Mouse (Mus musculus): Measurements from ENCODE around the gene Tanc2.

Gene Tanc2

GRCm38 (mm10) chr11:105921275-105921674 lies 331.5 kb downstream of the Tanc2 start:
- no peak for TF ChIP-seq GATA4 (IDR thresholded peaks at IDR 0.05; ENCODE audit: insufficient replicate concordance, low read length)

DNA sequence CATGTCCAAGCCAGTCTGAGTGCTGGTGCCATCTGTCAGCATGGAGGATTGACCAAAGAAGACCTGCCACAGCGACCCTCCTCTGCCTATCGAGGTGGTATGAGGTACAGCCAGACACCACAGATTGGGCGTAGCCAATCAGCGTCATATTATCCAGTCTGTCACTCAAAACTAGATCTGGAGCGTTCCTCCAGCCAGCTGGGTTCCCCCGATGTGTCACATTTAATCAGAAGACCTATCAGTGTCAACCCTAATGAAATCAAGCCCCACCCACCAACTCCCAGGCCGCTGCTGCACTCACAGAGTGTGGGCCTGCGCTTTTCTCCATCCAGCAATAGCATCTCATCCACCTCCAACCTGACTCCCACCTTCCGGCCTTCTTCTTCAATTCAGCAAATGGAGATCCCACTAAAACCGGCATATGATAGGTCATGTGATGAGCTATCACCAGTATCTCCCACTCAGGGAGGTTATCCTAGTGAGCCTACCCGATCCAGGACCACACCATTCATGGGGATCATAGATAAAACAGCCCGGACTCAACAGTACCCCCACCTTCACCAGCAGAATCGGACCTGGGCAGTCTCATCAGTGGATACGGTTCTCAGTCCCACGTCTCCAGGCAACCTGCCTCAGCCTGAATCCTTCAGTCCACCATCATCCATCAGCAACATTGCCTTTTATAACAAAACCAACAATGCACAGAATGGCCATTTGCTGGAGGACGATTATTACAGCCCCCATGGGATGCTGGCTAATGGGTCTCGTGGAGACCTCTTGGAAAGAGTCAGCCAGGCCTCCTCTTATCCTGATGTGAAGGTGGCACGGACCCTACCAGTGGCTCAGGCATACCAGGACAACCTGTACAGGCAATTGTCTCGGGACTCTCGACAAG lies 333.2 kb downstream of the Tanc2 start:
- TF ChIP-seq GATA4 (IDR thresholded peaks at IDR 0.05; ENCODE audit: insufficient replicate concordance, low read length), result no peak

DNA sequence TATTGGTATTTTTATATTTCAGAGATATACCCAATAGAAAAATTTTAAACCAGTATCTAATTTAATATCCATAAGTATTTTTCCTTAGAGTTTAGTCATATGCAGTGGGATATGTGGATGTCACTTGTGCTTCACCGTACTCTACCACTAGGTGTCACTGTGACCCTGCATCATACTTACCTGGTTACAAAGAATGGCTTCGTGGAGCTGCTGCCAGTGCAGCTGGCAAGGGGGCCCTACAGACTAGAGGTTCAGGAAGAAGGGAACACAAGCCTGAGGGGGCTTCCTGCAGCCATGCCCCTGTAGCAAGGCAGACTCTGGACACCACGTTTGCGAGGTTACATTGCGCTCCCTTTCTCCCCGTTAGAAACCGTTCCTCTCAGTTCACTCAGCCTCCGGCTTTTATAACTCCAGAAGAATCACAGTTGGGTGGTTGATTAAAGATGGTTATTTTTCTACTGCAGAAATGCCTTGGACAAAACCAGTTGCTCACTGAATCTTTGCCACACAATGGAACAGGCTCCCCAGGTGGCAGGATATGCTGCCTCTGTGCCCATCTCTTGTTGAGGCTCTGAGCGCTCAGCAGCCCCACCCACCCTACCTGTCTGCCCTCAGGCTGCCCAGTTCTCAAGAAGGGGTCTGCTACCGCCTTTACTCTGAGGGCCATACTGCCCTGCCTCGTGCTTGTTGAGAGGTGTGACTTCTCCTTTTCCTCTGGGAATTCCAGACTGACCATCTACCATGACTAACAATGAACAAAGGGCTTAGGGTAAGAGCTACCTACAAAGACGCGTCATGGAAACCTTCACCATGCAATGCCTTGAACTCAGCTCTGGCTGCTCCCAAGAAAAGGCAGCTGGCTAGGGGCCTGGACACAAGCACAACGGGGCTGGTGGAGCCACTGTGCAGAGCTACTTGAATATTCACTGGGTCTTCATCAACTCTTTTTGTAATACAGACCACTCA lies 337.6 kb downstream of the Tanc2 start:
- TF ChIP-seq GATA4 (IDR thresholded peaks at IDR 0.05; ENCODE audit: insufficient replicate concordance, low read length), result no peak

DNA sequence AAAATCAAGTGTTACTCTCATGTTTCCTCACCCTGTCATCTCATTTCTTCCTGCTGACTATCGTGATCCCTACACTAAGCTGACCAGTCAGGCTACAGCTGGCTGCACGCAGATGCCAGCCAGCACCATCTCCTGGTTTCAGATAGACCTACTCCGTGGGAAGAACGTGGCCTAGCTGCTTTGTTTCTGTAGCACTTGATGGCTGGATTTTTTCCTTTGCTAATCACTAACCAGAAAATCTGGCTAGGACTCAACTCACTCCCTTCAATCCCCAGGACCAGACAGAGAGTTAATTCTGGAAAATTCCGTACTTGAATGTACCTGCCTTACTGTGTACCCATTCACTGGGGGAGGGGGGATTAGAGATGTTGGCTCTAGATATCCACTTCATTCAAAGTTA lies 338.4 kb downstream of the Tanc2 start:
- no peak for TF ChIP-seq GATA4 (IDR thresholded peaks at IDR 0.05; ENCODE audit: insufficient replicate concordance, low read length)

DNA sequence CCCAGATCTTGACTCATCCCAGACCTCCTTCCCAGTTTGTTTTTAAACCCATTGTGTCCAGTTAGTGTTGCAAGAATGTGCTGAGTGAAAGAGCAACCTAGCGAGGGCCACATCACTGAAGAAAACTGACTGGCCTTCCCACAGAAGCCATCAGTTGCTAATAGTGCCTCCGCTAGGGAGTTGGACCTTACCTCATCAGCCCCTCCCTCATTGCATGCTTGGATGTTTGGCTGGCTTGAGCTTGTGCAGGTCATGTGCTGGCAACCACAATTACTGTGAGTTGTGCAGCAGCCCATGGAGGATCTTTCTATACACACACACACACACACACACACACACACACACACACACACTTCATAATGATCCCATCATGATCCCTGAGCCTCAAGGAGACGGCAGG lies 341.6 kb downstream of the Tanc2 start:
- TF ChIP-seq GATA4 (IDR thresholded peaks at IDR 0.05; ENCODE audit: insufficient replicate concordance, low read length), result no peak

DNA sequence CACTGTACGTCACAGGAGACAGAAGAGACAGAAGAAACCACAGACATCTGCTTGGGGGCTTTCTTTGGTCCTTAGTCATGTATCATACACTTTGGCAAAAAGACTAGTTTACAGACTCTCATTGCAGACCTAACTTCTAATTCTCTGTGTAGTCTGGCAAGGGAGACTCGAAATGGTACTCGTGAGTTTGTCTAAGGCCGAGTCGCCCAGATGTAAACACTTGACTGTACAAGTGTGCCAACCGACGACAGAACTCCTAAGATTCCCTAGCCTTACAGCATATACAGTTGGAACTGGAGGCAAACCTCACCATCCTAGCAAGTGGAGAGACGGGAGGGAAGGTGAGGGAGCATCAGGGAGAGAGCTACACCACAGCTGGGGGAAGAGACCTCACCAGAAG lies 344.0 kb downstream of the Tanc2 start:
- no peak for TF ChIP-seq GATA4 (IDR thresholded peaks at IDR 0.05; ENCODE audit: insufficient replicate concordance, low read length)

DNA sequence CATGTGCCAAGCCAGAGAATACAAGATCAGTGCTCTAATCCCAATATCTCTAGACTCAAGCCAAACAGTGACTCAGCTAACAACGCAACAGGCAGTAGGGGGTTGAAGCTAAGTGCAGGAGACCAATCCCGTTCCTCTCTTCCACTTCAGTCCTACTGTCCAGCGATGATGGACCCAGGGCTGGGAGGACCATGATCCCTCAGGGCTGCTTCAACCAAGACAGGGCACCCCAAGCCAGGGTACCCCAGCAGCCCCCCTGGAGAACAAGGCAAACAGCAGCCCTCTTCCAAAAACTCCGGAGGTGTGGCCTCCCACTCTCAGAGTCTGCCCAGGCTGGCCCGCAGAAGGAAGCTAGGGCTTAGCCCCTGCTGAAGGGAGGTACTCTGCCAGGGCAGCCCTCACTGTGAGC lies 344.5 kb downstream of the Tanc2 start:
- no peak for TF ChIP-seq GATA4 (IDR thresholded peaks at IDR 0.05; ENCODE audit: insufficient replicate concordance, low read length)

DNA sequence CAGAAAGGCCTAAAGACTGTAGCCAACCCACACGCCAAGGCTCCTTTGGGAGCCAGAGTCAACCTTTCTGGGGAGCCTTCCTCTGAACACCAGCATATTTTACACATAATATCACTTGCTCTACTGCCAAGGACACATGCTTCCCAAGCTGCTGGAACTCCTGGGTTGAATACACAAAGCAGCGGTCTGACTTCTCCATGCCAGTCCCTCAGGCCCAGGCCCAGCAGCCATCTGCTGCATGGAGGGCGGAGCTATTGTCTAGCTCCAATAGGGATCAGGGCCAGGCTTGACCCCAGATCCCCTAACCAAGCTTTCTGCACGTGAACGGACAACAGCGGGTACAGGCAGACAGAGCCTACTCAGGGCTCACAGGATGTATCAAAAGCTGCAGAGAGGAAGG lies 345.0 kb downstream of the Tanc2 start:
- no peak for TF ChIP-seq GATA4 (IDR thresholded peaks at IDR 0.05; ENCODE audit: insufficient replicate concordance, low read length)

GRCm38 (mm10) chr11:105935496-105935895 lies 345.7 kb downstream of the Tanc2 start:
- TF ChIP-seq GATA4 (IDR thresholded peaks at IDR 0.05; ENCODE audit: insufficient replicate concordance, low read length), result no peak

DNA sequence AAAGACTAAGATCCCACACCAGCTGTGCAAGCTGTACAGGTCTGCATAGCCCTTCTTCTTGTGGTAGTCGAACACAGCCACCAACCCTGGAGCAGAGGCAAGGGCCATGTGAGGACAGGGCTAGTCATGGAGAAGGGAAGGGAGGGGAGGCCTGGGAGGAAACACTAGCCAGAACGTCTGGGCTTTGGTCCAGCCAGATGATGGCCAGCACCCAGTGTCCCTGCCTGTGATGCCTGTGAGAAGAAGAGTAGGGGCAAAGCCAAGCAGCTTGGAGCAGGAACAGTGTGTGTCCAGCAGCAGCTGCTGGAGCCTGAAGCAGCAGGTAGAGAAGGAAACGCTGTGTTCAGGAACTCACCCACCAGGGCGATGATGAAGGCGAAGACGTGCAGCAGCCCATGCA lies 346.4 kb downstream of the Tanc2 start:
- no peak for TF ChIP-seq GATA4 (IDR thresholded peaks at IDR 0.05; ENCODE audit: insufficient replicate concordance, low read length)

DNA sequence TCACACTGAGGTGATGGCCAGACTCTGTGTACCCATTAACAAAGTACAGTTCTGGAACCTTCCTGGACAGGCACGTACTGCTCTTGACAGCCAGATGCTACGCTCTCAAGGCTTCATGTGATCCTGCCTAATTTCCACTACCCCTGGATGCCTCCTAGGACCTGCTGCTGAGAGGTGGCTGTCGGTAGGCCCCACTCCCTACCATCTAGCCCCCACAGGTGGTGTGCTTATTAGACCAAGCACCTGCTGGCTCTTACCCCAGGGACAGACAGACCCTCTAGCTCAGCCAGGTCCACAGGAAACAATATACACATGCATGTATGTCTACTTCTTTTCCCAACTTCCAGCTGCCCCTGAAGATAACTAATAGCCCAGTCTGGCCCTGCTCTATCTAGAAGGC lies 347.2 kb downstream of the Tanc2 start:
- no peak for TF ChIP-seq GATA4 (IDR thresholded peaks at IDR 0.05; ENCODE audit: insufficient replicate concordance, low read length)

GRCm38 (mm10) chr11:105938771-105939170 lies 349.0 kb downstream of the Tanc2 start:
- TF ChIP-seq GATA4 (IDR thresholded peaks at IDR 0.05; ENCODE audit: insufficient replicate concordance, low read length), result no peak

DNA sequence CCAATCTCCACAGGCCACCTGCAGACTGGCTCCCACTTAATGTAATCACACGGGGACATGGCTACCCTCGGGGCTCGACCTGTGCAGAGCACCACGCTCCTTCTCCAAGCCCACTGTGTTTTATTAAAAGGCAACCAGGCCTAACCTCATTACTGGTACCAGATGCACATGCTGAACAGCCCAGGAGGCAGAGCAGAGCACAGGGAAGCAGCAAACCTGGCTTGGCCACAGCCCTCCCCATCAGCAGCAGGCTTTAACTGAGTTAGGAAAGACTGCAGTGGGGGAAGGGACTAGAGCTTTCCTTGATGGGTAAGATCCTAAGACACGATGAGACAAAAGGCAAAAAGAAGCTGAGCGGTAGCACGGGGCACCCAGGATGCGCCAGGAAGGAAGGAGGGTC lies 352.2 kb downstream of the Tanc2 start:
- TF ChIP-seq GATA4 (IDR thresholded peaks at IDR 0.05; ENCODE audit: insufficient replicate concordance, low read length), result no peak

DNA sequence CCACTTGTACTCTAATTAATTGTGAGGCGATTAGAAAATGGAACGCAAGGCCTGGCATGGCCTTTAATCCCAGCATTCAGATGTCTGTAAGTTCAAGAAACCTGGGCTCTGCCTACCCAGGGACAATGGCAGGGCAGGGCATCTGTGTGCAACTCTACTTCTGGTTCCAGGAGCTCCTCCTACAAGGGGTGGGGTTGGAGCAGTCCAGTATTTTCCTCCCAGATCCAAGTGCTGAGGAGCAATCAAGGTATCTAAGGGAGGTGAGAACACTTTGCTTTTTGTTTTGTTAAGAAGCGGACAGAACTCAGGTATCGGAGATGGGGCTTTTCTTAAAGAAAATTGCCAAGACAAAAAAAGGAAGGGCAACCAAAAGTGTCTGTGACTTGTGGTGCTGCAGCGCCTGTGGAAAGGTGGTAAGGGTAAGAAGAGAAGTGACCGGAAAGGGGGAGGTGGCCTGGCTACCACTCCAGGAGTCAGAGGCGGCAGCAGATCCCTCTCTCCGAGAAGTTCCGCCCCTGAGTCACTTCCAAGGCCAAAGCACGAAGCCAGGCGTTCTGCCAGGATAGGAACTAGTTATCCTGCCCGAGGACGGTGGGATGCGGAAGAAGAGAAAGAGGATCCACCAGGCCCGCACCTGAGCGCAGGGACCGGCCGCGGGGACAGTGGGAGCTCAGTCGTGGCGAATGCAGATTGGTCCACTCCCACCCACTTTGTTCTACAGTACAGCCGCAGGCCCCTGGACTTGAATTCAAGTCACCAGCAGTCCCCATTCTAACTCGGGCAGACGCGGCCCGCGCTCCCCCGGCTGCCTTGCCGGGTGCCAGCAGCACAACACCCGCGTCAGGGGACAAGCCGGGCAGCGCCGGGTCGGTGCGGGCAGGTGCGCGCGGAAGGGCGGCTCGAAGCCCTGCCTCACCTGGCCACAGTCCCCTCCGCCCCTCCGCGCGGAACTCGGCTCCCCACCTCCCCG lies 353.6 kb downstream of the Tanc2 start:
- TF ChIP-seq GATA4 (IDR thresholded peaks at IDR 0.05; ENCODE audit: insufficient replicate concordance, low read length), result no peak

Data from liver, adult (tissue).